Mouse (Mus musculus): ENCODE results near the gene Rrm2. TPM values are rescaled to one million over a fixed set of nuclear protein-coding genes. Genes with fewer than 3 reads are reported as not detected.

Rrm2 gene
- polyA plus RNA-seq, 1 experiment from 2014 or later = 37.5 TPM

- H3K27me3 ChIP-seq (ENCODE audit: control insufficient read depth, insufficient read depth, low read depth, low read length) = no peaks in the 10 kb centered on the region
- ATAC-seq = no peak
- peaks cover 6% of the 10 kb centered on the region; the same call in 1 of the 2 replicates for H3K4me1 ChIP-seq (ENCODE audit: control insufficient read depth, insufficient read depth, low read length)
- H3K27ac ChIP-seq (ENCODE audit: low read length) = no peak overlapping the region
- no peaks in the 10 kb centered on the region for H3K9me3 ChIP-seq (replicated peaks; ENCODE audit: control insufficient read depth, low read length, poor library complexity, severe bottlenecking)
- H3K9ac ChIP-seq (ENCODE audit: low read depth, low read length) = no peak overlapping the region
- H3K4me2 ChIP-seq (ENCODE audit: low read length) = no peak overlapping the region
- H3K36me3 ChIP-seq (ENCODE audit: control insufficient read depth, insufficient read depth, low read length) = no peaks in the 10 kb centered on the region
- no peak overlapping the region for H3K4me3 ChIP-seq (ENCODE audit: low read depth, low read length)
- WGBS = 34% methylated on average over 5 of the region's 5 CpGs
Measured at GRCm38 (mm10) chr12:24709831-24710508, 1.9 kb downstream of the Rrm2 start.

DNA sequence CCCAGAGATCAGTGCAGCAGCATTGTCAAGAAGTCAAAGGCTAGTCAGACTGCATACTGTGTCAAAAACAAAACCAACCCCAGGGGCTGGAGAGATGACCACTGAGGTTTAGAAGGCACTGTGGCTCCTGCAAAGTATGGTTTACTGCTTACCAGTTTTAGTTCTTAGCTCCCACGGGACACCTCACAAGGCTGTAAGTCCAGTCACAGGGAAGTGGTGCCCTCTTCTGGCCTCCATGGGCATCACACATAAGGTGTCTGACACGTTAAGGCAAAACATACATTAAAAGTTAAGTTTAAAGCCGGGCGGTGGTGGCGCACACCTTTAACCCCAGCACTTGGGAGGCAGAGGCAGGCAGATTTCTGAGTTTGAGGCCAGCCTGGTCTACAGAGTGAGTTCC lies 2.6 kb downstream of the Rrm2 start:
- no peaks in the 10 kb centered on the region for H3K36me3 ChIP-seq (ENCODE audit: control insufficient read depth, insufficient read depth, low read length)
- H3K27ac ChIP-seq (ENCODE audit: low read length) = no peak overlapping the region
- no peak overlapping the region for H3K9ac ChIP-seq (ENCODE audit: low read depth, low read length)
- H3K4me3 ChIP-seq (ENCODE audit: low read depth, low read length) = no peak overlapping the region
- H3K27me3 ChIP-seq (ENCODE audit: control insufficient read depth, insufficient read depth, low read depth, low read length) = no peaks in the 10 kb centered on the region
- H3K4me1 ChIP-seq (ENCODE audit: control insufficient read depth, insufficient read depth, low read length) = peaks cover 6% of the 10 kb centered on the region; the same call in 1 of the 2 replicates
- no peak overlapping the region for H3K4me2 ChIP-seq (ENCODE audit: low read length)
- ATAC-seq = no peak
- no peaks in the 10 kb centered on the region for H3K9me3 ChIP-seq (replicated peaks; ENCODE audit: control insufficient read depth, low read length, poor library complexity, severe bottlenecking)
- 65% methylated on average over 5 of the region's 5 CpGs for WGBS

DNA sequence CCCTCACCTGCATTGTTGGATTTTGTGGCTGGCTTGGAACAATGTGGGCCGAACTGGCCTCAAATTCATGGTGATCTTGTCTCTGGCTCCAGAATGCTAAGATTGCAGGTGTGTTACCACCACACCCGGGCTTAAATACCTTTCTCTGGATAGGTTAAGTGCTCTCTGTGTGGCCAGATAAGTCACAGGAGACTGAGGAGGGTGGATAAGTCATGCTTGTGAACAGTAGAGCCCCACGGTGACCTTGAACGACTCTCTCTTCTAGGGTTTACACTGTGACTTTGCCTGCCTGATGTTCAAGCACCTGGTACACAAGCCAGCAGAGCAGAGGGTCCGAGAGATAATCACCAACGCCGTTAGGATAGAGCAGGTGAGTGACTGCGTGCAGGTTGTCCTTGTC lies 4.4 kb downstream of the Rrm2 start:
- Histone ChIP-seq H3K9ac (ENCODE audit: low read depth, low read length) (no peak overlapping the region), H3K9me3 (replicated peaks; ENCODE audit: control insufficient read depth, low read length, poor library complexity, severe bottlenecking) (no peaks in the 10 kb centered on the region), H3K27me3 (ENCODE audit: control insufficient read depth, insufficient read depth, low read depth, low read length) (no peaks in the 10 kb centered on the region), H3K4me3 (ENCODE audit: low read depth, low read length) (no peak overlapping the region), H3K27ac (ENCODE audit: low read length) (no peak overlapping the region), H3K4me2 (ENCODE audit: low read length) (no peak overlapping the region), H3K36me3 (ENCODE audit: control insufficient read depth, insufficient read depth, low read length) (no peaks in the 10 kb centered on the region), H3K4me1 (ENCODE audit: control insufficient read depth, insufficient read depth, low read length) (peaks cover 6% of the 10 kb centered on the region; the same call in 1 of the 2 replicates)
- ATAC-seq = no peak
- 86% methylated on average over 8 of the region's 8 CpGs for WGBS

DNA sequence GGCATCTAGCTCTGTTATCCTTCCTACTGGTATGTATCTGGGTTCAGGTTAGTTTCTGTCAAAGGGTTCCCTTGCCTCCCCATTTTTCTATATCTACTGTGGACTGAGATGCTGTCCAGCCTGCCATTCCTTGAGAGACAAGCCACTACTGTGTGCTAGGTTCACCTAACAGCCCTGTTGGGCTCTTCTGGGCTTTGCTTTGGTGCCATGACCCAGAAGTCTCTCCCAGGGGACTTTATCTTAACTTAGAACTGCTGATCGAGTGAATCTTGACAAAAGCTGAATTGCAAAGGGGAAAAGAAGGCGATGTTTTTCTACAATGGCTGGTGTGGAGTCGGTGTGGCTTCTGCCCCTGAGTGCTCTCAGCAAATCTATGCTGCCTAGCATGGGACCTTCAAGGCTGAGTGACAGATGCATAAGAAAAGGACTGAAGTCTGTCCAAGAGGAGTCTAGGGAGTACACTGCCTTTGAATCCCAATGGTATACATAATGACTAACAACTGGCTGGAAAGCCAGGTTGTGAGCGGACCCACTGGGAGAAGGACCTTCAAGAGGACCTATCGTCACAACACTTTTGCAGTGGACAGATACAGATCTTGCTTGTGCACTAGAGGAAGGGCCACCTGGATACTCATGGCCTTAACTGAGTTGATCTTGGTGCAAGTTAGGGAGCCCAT lies 6.7 kb downstream of the Rrm2 start:
- WGBS = 76% methylated on average over 5 of the region's 5 CpGs
- H3K27ac ChIP-seq (ENCODE audit: low read length) = no peak overlapping the region

DNA sequence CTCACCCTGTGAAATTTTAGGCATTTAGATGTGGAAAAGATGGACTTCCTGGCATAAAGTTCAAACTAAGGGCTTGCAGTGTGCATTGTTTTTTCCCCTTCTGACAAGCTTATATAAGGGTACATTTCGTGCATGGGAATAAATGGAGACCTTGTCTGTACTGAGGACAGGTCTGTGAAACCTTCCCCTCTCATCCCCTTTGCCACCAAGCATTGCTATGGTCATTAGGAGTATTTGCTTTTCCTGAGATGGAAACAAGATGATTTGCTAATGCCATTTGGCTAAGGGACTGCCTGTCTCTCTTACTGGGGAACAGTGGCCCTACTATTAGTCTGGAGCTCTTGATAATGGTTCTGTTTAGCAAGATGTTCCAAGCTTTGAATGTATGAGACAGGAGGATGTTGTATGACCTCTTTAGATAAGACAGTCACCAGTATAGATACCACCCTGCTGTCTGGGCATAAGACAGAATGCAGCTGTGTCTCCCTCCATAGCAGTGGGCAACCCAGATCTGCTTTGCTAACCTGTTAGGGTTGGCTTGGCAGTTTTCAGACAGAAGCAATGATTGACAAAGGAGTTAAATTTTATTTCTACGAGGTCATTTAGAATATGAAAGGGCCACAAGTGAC lies 7.3 kb downstream of the Rrm2 start:
- H3K4me3 ChIP-seq (ENCODE audit: low read depth, low read length) = no peak overlapping the region
- H3K27ac ChIP-seq (ENCODE audit: low read length) = no peak overlapping the region
- H3K36me3 ChIP-seq (ENCODE audit: control insufficient read depth, insufficient read depth, low read length) = no peaks in the 10 kb centered on the region
- H3K4me2 ChIP-seq (ENCODE audit: low read length) = no peak overlapping the region
- WGBS = 68% methylated on average over 2 of the region's 2 CpGs
- no peak for ATAC-seq
- H3K4me1 ChIP-seq (ENCODE audit: control insufficient read depth, insufficient read depth, low read length) = peaks cover under 1% of the 10 kb centered on the region; the same call in 1 of the 2 replicates
- no peak overlapping the region for H3K9ac ChIP-seq (ENCODE audit: low read depth, low read length)
- H3K9me3 ChIP-seq (replicated peaks; ENCODE audit: control insufficient read depth, low read length, poor library complexity, severe bottlenecking) = no peaks in the 10 kb centered on the region
- H3K27me3 ChIP-seq (ENCODE audit: control insufficient read depth, insufficient read depth, low read depth, low read length) = no peaks in the 10 kb centered on the region

More for the DNA sequence above, 6.7 kb downstream of the Rrm2 start:
- H3K4me1 ChIP-seq (ENCODE audit: control insufficient read depth, insufficient read depth, low read length) = peaks cover 2% of the 10 kb centered on the region; the same call in 1 of the 2 replicates
- no peak overlapping the region for H3K4me2 ChIP-seq (ENCODE audit: low read length)
- H3K27me3 ChIP-seq (ENCODE audit: control insufficient read depth, insufficient read depth, low read depth, low read length) = no peaks in the 10 kb centered on the region
- H3K4me3 ChIP-seq (ENCODE audit: low read depth, low read length) = no peak overlapping the region
- no peaks in the 10 kb centered on the region for H3K9me3 ChIP-seq (replicated peaks; ENCODE audit: control insufficient read depth, low read length, poor library complexity, severe bottlenecking)
- no peaks in the 10 kb centered on the region for H3K36me3 ChIP-seq (ENCODE audit: control insufficient read depth, insufficient read depth, low read length)
- ATAC-seq = no peak
- H3K9ac ChIP-seq (ENCODE audit: low read depth, low read length) = no peak overlapping the region

DNA sequence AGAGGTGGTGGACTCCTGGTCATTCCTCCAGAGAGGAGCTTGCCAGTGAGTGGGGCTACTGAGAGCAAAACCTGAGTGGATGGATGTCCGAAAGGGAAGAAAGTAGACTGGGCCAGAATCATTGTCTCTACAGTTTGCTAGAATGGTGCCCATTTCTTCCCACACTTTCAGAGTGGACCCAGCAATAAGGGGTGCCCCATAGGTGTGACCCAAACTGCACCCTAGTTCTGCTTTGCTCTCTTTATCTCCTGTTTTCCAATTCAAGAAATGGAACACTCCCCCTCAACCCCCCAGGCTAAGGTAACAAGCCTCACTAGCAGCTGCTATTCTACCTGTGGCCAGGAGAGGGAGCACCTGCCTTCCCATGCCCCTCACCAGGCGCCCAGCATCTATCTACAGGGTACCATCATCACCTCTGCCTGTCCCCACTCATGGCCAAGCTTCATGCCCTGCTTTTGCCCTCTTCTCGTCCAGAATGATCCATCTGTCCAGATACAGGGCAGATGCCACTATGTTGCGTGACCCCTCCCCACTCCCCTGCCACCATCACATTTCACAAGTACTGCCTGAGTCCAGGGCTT lies 8.8 kb downstream of the Rrm2 start:
- peak; percentile 76; the same call in 1 of the 2 replicates for ATAC-seq
- Histone ChIP-seq H3K9ac (ENCODE audit: low read depth, low read length) (no peak overlapping the region), H3K4me3 (ENCODE audit: low read depth, low read length) (no peak overlapping the region), H3K27me3 (ENCODE audit: control insufficient read depth, insufficient read depth, low read depth, low read length) (no peaks in the 10 kb centered on the region), H3K27ac (ENCODE audit: low read length) (no peak overlapping the region), H3K36me3 (ENCODE audit: control insufficient read depth, insufficient read depth, low read length) (no peaks in the 10 kb centered on the region), H3K9me3 (replicated peaks; ENCODE audit: control insufficient read depth, low read length, poor library complexity, severe bottlenecking) (no peaks in the 10 kb centered on the region), H3K4me1 (ENCODE audit: control insufficient read depth, insufficient read depth, low read length) (no peaks in the 10 kb centered on the region), H3K4me2 (ENCODE audit: low read length) (no peak overlapping the region)
- WGBS = 38% methylated on average over 4 of the region's 4 CpGs

GRCm38 (mm10) chr12:24723434-24723833 lies 15.4 kb downstream of the Rrm2 start:
- no peaks in the 10 kb centered on the region for H3K36me3 ChIP-seq (ENCODE audit: control insufficient read depth, insufficient read depth, low read length)
- H3K4me3 ChIP-seq (ENCODE audit: low read depth, low read length) = no peak overlapping the region
- H3K4me1 ChIP-seq (ENCODE audit: control insufficient read depth, insufficient read depth, low read length) = peaks cover 6% of the 10 kb centered on the region; the same call in 1 of the 2 replicates
- H3K9me3 ChIP-seq (replicated peaks; ENCODE audit: control insufficient read depth, low read length, poor library complexity, severe bottlenecking) = 0 out of 2 replicates have a peak, but pooled peaks cover 2% of the 10 kb centered on the region
- no peak overlapping the region for H3K4me2 ChIP-seq (ENCODE audit: low read length)
- 70% methylated on average over 2 of the region's 2 CpGs for WGBS
- no peaks in the 10 kb centered on the region for H3K27me3 ChIP-seq (ENCODE audit: control insufficient read depth, insufficient read depth, low read depth, low read length)
- no peak overlapping the region for H3K9ac ChIP-seq (ENCODE audit: low read depth, low read length)
- H3K27ac ChIP-seq (ENCODE audit: low read length) = no peak overlapping the region
- no peak for ATAC-seq

DNA sequence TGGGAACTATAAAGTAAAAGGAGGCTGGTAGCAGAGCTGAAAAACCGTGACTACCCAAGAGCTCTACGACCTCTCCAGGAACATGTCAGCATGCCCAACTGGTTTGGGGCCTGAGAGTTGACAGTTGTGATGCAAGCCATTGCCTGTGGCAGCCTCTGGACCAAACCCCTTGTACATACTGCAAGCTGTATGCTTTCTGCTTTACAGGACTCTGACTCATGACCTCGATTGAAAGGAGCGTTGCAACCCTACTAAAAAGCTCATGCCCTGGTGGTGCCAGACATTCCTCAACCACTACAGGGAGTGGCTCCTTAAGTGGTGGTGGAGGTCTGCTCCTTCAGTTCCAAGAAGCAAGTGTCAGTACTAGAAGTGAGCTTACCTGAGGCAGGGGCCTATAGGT lies 15.8 kb downstream of the Rrm2 start:
- Histone ChIP-seq H3K4me2 (ENCODE audit: low read length) (no peak overlapping the region), H3K27ac (ENCODE audit: low read length) (peak overlapping the region; percentile 10; the same call in 1 of the 2 replicates)
- 79% methylated on average over 4 of the region's 4 CpGs for WGBS

More for the DNA sequence above, 15.8 kb downstream of the Rrm2 start:
- peaks cover 6% of the 10 kb centered on the region; the same call in 1 of the 2 replicates for H3K4me1 ChIP-seq (ENCODE audit: control insufficient read depth, insufficient read depth, low read length)
- H3K4me3 ChIP-seq (ENCODE audit: low read depth, low read length) = no peak overlapping the region
- H3K36me3 ChIP-seq (ENCODE audit: control insufficient read depth, insufficient read depth, low read length) = no peaks in the 10 kb centered on the region
- H3K9me3 ChIP-seq (replicated peaks; ENCODE audit: control insufficient read depth, low read length, poor library complexity, severe bottlenecking) = peaks cover 3% of the 10 kb centered on the region; the same call in 1 of the 2 replicates
- H3K9ac ChIP-seq (ENCODE audit: low read depth, low read length) = no peak overlapping the region
- ATAC-seq = peak; percentile 51; the same call in 1 of the 2 replicates
- H3K27me3 ChIP-seq (ENCODE audit: control insufficient read depth, insufficient read depth, low read depth, low read length) = no peaks in the 10 kb centered on the region
